Mouse (Mus musculus): ENCODE data around the gene Nmt1.

Nmt1 gene

GRCm38 (mm10) chr11:103081631-103082030 lies 53.6 kb downstream of the Nmt1 start:
- DNase-seq: no peak

DNA sequence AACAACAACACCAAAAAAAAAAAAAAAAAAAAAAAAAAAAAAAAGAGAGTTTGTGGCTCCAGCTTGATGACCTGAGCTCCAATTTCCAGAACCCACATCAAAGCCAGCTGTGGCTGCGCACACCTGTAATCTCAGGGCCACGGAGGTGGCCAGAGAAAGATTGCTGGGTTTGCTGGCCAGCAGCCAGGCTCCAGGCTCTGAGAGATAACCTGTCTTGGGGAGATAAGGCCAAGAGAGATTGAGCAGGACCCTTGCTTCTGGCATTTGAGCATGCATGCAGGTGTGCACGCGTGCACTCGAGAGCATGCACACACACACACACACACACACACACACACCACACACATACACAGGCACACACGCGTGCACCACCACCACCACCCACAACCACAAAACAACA lies 65.3 kb downstream of the Nmt1 start:
- no peak for DNase-seq

DNA sequence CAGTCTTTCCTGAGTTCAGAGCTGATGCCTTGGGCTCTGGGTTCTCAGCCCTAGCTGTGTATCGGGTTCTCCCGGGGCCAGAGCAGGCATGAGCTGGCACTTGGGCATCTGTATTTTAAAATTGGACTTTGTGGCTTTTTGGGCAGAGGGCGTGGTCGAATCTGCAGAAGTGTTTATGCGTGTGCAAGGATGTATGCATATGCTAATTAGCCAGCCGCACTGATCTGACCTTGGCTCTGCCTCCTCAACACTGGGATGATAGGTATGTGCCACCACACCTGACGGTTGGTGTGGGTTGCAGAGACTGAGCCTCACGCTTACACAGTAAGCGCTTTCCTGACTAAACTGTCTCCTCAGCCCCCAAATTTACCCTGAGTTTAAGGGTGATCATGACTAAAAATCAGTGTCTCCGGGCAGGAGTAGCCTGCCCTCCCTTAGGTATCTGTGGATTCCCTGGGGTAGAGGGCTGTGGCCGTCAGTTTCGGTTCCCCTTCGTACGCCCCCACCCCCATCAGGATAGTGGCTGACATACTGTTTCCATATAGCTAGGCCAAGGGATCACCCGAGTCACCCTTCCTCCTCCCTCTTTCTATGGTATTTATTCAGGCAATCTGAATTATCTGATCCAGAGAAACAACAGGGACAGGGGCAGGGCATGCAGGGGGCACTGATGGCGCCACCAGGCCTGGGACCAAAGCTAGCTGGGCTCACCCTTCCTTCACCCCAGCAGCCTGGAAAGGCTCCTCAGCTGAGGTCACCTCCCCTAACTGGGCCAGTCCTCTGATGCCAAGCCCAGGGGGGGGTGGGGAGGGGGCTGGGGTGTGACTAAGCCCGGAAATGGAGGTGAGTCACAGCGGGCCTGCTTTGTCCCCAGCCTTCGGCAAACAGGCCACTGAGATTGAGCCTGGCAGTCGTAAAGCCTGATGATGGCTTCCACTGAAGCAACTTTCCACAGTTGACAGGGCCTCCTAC lies 66.2 kb downstream of the Nmt1 start:
- no peak for DNase-seq

GRCm38 (mm10) chr11:103095107-103095670 lies 67.2 kb downstream of the Nmt1 start:
- no peak for DNase-seq

DNA sequence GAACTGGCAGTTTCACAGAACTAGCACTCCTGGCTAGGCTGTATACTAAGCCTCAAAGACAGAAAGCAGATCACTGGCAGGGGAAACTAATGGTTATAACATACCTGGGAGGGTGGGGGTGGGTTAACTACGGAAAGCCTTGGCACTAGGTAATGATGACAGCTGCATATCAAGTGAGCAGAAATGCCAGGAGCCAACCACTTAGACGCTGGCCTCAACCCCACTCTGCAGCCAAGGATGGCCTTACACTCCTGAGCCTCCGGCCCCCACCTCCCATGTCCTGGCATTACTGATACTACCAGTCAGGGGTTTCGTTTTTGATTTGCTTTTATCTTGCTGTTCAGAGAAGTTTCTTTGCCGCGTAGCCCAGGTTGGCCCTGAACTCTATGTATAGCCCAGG lies 67.8 kb downstream of the Nmt1 start:
- no peak for DNase-seq

GRCm38 (mm10) chr11:103096979-103097894 lies 69.2 kb downstream of the Nmt1 start:
- peak in 1 of 2 experiments; percentile 7 for DNase-seq

- peak in 1 of 2 experiments; percentile 41 for DNase-seq
Observed at GRCm38 (mm10) chr11:103098531-103099190, 70.7 kb downstream of the Nmt1 start.

DNA sequence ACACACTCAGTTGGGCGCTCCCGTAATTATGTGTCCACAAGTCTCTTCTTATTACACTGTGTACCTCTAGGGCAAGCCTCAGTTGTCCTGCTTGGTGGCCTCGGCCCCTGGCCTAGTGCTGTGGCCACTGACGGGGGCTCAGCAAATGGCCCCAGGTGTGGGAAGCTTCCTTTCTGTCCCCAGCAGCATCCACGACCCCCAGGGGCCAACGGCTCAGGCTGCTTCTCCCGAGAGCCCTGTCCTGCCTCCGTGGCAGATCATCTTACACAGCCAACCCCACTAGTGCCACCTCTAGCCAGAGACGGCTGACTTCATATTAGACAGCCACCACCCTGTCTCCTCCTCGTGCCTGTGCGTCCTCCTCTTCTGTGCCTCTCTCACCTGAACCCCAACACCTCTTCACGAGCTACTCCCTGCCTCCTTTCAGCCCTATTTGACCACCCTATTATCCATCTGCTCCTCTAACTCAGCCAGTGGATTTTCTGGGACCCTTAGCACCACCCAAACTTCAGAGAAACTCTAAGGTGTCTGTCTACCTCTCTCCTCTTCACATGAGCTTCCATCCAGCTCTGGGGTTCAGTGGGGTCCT lies 71.5 kb downstream of the Nmt1 start:
- DNase-seq: no peak

DNA sequence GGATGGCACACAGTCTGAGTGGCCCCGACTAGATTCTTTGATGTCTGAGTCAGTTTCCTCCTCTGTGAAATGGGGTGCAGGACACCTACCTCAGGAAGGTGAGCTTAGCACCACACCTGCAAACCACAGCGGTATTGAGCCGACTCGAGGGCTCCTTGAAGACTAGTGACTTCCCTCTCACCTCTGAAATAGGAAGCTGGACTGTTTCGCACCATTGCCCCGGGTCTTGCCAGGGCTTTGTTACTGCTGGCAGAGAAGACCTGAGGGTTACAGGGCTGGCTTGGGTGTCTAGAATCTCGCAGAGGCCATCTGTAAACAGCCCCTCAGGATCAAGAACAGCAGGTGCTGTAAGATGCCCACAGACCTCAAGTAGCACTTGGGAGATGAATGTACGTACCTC lies 72.4 kb downstream of the Nmt1 start:
- no peak for DNase-seq

- peak; percentile 85 to 90 for DNase-seq
Observed at GRCm38 (mm10) chr11:103101481-103101865, 73.5 kb downstream of the Nmt1 start, which contains the start of the genes Plcd3 and Acbd4. Gene Plcd3 (minus strand): TSS chr11:103101658. Gene Acbd4 (plus strand): TSS chr11:103101682.

DNA sequence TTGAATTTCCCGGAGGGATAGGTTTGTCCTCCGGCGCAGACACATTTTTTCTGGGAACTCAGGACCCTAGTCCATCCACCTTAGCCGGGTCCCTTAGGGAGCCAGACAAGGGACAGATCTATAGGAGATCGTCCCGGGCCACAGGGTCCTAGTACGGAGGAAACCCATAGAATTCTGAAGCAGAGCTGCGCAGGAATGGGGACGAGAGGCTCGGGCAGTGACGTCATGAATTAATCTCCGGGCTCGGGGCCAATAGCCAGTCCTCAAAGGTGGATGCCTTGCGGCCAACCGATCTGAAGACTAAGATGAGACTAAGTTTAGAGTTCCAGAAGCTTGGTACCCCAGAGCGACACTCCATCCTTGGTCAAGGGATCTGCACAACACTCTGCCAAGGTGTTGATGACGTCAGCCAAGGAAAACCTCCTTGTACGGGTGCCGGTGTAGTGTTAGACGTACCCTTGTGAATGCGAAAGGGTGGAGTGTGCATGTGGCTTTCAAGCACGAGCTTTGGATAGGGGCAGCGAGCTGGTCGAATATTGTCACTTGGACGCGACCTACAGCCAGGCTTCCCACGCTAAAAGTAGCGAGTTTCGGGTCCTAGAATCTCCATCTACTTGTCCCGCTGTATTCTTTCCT lies 74.0 kb downstream of the Nmt1 start:
- peak; percentile 80 to 85 for DNase-seq

DNA sequence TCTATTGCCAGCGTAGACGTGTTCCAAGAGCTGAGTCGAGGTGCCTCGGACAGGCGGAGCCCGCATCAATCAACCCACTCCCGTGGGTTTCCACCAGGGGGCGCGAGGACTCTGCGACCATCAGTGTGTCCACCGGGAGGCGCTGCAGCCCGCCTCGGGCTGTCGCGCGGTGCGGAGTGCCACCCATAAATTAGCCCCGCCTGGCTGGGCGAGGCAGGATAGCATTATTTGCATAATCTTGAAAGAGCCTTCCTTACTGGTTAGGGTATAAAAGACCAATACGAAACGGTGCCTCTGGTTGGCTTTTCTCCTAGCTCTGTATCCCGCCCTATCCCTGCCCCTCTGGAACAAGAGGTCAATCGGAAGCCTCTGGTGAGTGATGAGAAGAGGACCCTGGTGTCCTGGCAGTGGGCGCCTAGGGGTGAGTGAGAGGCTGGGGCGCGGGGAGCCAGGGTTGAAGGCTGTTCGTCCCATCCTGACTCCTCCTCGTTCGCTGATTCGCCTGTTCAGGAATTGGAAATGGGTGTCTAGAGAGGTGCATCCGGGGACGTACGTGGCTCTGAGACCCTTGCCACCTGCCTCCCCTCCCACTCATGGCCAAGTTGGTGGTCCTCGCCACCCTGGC lies 74.8 kb downstream of the Nmt1 start:
- peak; percentile 95 to 99 for DNase-seq

DNA sequence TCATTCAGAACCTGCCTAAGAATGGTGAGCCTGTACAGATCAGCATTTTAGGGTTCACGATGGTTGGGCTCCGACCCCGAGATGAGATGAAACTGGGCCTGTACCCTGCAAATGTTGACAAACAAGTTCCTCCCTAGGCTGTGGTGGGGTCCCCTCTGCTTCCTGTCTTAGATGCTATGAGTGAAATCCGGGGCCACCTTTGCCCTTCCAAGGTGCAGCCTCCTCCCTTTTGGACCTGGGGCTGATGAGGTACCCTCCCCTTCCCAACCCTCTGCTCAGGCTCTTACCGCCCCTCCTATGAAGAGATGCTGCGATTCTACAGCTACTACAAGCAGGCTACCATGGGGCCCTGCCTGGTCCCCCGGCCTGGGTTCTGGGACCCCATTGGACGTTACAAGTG lies 75.6 kb downstream of the Nmt1 start:
- peak; percentile 13 to 36 for DNase-seq

DNA sequence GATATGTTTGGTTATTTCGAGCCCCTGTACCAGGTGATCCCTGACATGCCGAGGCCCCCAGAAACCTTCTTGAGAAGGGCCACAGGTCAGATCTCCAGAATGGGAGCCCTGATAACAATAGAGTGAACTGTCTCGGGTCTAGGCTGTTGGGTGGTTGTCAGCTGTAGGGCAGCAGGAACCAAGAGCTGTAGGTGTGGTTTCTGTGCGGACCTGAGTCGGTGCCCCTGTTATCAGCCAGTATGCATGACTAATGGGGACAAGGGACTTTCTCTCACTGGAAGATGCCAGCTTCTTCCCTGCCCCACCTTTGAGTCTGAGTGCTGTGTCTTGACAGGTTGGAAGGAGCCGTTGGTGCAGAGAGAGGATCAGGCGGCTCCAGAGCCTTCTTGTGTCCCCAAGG lies 76.5 kb downstream of the Nmt1 start:
- DNase-seq: no peak

- DNase-seq: no peak
Observed at GRCm38 (mm10) chr11:103105180-103105725, 77.3 kb downstream of the Nmt1 start.

DNA sequence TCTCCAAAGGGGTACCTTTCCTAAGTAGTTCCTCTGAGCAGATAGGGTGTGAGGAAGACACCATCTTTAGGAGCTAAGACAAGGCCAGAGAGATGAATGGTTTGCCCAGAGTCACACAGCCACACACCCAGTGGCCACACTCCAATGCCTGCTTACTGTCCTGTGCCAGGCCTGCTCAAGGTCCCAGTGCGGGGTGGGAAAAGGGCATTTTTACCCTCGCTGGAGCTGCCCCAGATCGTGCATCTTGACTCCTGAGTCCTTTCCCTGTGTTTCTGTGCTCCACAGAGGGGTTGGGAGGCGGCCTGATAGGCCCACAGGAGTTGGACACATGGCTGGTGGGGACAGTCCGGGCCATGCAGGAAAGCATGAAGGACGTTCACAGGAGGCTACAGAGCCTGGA lies 77.8 kb downstream of the Nmt1 start:
- no peak for DNase-seq

DNA sequence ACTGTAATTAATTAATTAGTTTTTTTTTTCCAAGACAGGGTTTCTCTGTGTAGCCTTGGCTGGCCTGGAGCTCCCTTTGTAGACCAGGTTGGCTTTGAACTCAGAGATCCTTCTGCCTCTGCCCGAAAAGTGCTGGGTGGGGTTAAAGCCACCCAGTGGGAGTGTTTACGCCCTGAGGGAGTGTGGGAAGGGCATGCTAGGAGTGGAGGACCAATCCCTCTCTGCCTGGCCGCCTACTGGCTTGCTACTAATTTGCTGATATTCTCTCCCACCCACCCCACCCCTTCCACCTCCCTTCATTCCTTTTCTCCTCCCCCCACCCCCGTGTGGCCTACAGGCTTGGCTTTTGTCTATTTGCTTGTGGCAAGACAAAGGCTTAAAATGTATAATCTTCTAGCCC lies 78.4 kb downstream of the Nmt1 start:
- no peak for DNase-seq

DNA sequence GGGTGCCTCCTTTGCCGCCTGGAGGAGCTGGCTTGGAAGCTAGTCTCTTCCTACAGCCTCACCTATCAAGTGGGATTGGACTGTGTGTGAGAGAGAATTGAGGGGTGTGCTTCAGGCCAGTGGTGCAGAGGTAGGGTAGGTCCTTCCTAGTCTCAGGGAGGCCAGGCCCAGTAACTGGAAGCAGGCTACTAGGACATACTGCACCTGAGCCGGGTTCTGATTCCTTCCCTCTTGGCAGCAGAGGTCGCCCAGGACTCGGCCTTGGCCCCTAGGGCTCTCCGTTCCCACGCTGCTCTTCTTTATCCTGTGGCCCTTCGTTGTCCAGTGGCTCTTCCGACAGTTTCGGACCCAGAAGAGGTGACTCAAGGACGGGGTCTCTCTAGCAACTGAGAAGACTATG lies 83.3 kb downstream of the Nmt1 start:
- no peak for DNase-seq

- peak; percentile 48 to 54 for DNase-seq
Observed at GRCm38 (mm10) chr11:103111881-103112551, 84.0 kb downstream of the Nmt1 start.

DNA sequence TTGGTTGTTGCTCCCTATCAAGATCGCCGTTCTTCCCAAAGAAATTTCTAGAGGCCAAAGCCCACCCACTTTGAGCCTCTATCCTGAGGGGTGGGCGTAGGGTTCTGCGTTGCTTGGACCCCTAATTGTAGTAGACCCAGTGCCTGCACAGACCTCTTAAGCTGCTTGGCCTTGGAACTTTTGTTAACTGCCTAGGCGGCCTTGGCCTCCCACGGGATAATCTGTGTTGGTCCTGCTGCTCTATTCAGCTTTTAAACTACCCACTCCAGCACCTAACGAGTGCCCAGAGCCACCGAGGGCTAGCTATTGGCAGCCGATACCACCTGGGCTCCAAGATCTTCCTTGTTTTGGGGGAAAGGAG lies 84.5 kb downstream of the Nmt1 start:
- no peak for DNase-seq
